Mouse (Mus musculus) urinary bladder, postnatal 4 days (tissue): ENCODE measurements around the gene Chrna9.

Experiments used
- DNase-seq, 2 experiments: peaks; one replicate each; pipeline ENCODE4 v3.0.0; 2021 to 2022; ENCODE audit warnings: low spot score in 2 of 2

Chrna9 gene

DNA sequence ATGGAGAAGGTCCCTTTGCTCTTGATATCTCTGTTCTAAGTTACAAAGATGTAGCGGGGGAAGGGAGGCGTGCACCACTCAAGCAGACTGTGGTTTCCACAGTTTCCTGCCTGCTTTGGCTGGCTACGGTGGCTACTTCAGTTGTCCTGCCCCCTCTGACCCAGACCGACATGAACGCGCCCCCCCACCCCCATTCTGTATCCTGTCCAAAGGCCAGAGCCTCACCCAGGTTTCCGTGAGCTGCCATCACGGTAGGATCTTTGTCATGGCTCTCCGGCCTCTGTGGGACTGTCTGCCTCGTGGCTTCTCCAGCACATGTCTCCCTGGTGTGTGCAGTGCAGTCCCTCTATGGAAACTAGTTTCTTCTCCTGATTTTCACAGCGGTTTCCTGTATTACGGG is 15.4 kb upstream of the Chrna9 start:
- DNase-seq: no peak

DNA sequence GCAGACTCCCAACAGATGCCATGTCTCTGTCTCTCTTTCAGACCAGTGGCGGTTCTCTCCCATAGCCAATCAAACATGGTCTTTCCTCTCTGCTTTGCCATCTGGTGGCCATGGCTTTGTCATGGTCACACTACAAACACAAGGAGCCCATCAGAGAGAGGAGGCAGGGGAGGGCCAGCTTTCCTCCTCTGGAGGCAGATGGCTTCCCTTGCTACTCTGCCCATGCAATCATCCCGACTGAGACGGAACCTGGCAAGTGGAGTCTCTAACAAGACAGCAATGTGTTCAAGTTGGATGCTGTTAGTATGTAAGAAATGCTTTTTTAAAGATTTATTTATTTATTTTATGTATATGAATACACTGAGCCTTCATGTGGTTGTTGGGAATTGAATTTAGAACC is 14.8 kb upstream of the Chrna9 start:
- no peak for DNase-seq

DNA sequence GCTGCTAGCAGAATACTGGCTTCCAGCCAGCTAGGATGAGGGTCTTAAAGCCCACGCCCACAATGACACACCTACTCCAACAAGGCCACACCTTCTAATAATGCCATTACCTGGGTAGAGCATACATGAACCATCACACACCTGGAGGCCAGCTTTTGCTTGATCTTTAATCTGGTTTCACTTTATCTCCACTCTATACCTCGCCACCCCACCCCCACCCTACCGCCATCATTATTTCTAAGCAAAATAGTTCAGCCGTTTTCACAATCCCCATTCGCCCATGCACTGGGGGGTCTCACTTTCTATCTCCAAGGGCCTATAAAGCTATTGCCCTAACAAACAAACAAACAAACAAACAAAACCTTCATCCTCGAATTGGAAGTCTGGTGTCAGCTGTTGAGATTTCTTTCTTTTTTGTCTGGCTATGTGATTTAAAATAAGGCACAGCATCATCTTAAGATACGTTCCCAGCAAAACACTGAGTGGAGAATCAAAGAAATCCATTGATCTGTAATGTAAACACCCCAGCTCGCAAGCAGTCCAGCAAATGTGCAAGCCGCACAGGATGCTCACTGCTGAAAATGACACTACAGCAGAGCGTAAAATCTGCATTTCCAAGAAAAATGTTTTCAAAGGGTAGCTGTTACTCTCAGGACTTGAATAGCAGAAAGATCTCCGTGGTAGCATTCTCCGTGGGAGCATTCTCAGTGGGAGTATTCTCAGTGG is 13.9 kb upstream of the Chrna9 start:
- DNase-seq: no peak

DNA sequence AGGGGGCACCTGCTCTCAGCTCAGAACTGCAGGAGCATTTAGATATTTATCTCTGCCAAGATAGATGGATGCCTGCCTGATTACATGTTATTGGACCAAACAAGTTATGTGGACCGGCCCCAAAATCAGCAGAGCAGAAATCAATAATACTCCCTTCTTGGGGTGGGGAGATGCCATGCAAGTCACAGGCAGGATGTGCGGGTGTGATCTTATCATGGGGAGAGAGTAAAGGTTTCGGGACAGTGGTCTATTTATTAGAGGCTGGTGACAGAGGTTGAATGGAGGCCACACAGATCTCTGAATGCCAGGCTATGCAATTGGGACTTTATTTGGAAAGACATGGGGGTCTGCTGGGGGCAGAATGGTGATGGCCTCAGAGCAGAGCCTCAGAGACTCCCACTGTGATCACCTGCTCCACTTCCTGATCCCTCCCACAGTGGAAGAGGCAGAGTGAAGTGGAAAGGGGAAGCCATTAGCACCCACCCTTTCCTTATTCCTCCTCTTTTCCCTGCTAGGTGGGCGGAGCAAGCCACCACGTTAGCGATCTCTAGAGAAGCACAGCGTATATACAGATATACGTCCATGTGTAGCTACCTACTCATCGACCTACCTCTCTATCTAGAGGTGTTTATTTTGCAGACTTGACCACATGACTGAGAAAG is 13.1 kb upstream of the Chrna9 start:
- DNase-seq: no peak

DNA sequence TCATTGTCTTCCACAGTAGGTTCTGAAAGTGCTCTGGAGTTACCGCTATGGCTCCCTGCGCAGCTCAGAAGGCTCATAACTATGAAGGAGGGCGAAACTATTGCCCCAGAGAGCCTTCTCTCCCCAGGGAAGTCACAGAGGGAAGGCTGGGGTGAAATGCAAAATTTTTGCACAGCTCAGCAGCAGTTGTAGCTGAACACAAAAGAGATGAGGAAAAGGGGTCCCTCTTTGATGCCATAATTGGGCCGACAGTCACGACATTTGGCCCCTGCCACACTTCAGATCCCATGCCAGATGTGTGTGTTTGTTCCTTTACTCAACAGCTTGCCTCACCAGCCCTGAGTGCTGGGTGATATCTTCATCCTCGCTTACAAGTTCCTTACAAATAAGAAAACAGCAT is 8.1 kb upstream of the Chrna9 start:
- no peak for DNase-seq

DNA sequence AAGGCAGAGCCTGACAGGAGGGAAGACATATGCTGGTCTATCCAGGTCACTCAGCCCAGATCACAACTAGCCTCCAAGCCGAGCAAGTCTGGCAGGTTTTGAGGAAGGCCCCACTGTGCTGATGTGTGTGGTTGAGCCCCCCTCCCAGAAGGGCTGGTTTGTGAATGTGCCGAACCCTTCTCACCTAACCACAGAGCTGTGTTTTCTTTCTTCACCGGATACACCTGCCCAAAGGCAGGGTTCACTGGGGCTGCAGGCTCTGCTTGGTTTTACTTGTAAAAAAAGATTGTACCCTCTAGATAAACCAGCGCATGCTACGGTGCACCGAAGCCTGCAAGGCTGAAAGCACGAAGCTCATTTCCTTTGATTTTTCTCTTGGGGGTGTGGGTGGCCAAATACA is 5.6 kb upstream of the Chrna9 start:
- DNase-seq: no peak

DNA sequence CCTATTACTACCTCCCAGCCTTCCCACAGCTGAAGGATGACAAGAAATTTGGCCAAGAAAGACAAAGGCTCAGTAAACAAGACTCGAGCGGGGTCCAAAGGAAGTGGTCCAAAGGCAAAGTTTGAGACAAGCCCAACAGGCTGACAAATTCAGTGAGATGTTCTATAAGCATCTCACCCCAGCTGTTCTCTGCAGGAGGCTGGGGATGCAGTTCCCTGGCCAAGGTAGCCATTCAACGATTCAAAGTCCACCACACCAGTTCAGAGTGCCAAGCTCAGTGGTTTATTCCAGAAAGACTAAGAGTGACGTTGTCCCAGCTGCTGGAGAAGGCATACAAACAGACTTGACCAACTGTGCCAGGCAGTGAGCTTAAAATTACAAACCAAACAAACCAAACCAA is 4.5 kb upstream of the Chrna9 start:
- no peak for DNase-seq

DNA sequence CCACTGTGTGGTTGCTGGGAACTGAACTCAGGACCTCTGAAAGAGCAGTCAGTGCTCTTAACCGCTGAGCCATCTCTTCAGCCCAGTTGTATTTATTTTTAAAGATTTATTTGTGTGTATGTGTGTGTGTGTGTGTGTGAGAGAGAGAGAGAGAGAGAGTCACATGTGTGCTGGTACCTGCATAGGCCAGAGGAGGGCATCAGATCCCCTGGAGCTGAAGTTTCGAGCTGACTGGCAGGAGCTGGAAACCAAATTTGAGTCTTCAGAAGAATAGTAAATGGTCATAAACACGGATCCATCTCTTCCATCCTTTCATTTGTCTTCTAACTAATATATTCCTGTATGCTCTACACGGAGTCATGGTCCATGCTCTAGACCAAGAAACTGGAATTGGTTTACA is 1.5 kb upstream of the Chrna9 start:
- no peak for DNase-seq

DNA sequence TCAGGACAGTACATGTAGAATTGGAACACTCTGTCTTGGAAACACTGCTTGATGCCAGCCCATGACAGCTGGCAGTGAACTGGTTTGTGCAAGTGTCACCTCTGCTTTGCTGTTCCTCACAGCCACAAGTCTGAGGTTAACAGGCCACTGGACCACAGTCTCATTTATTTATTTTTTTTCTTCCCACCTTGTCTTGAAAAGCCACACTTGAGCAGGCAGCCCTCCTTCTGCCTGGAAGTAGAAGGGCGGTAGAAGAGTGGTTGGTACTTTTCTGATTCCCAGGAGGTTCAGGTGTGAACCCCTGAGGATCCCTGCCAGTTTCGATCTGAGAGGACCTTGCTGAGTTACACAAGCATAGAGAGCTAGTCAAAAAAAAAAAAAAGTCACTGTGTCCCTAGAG is 957 bp upstream of the Chrna9 start:
- DNase-seq: no peak

DNA sequence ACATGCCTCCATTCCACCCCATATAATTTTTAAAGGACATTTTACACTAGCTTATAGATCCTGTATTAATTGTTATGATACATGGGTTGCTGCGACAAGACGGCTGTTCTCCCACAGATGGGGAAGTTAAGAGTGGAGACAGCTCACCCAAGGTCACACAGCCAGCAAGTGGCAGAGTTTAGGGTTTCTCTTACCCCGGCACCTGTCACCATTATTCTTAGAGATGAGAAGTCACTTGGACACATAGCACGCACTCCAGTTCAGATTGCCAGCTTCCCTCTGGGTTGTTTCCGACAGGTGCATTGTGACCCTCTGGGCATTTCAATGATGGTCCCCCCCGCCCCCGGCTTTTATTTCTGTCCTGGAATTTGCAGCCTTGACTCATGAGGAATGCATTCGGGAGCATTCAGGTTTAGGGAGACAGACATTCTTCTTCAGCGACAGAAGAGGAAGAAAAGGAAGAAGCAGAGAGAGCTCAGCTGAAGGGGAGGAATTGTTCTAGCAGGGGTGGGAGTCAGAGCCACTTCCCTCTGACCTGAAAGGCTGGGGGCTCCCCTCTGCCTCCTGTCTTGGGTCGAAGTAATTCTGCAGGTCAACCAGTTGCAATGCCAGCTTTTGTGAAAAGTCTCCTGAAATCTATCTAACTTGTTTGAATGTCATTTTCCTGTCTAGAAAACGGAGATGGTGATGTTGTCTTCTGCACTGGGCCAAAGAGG is 2.4 kb downstream of the Chrna9 start:
- DNase-seq: no peak

DNA sequence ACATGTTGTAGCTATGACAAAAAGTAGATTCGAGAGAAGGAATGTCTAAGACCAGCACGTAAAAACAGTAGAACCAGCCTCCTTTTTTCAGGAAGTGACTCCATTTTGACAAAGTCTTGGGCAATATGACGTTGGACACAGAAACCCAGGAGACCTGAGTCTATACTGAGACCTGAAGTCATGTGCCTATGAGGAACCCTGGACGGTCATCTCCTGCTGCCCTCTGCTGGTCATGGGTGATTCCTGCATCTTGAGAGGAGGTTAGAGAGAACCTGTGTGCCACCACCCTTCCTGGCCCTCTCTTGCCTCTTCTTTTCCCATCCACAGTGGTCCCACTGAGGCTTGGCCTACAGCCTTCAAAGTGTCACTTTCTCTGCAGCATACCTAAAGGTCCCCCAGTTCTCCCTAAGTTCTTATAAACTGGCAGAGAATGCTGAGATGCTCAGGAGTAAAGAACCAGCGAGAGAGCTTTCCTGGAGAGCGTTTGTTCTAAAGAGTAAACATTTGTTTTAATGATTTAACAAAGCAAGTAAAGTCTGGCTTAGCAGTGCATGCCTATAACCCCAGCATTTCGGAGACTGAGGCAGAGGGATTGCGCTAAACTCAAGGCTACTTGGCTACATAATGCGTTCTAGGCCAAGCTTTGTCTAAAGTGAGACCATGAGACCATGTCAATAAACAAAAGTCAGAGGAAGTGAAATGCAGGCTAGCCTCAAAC is 3.4 kb downstream of the Chrna9 start:
- DNase-seq: peak; percentile 67 to 84

DNA sequence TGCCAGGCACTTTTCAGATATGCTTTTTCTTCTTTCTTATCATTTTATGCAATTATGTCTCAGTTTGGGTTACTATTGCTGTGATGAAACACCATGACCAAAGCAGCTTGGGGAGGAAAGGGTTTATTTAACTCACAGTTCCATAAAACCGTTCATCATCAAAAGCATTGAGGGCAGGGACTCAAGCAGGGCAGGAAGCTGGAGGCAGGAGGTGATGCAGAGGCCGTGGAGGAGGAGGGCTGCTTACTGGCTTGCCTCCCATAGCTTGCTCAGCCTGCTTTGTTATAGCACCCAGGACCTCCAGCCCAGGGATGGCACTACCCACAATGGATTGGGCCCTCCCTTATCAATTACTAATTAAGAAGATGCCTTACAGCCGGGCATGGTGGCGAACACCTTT is 6.4 kb downstream of the Chrna9 start:
- no peak for DNase-seq

DNA sequence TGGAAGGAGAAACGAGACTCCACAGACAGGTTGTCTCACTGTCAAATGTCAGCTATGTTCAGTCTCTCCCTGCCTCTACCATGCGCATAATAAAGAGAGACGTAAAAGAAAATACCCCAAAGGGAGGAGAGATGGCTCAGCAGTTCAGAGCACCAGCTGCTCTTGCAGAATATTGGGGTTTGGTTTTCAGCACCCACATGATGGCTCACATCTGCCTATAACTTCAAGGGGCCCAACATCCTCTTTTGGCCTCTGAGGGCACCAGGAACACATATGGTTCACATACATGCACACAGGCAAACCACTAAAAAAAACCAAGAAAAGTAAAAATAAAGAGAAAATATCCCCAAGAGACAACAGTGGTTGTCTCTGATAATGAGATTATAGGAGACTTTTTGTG is 15.1 kb downstream of the Chrna9 start:
- DNase-seq: no peak

DNA sequence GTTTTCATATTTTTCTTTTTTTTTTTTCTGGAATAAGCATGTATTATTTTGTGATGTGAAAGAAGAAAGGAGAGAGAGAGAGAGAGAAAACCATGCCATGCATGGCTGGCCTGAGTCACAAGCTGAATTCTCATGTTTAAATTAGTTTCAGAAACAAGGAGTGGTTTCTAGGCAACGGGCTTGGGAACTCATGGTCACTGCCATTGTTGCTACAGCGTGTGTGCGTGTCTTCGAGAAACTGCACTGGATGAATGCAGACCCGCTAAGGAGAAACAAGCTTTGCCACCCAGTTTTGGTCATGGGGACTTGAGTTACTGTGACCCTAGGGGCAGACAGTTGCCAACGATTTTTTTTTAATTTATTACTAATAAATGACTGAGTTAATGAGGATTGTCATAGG is 15.5 kb downstream of the Chrna9 start:
- DNase-seq: no peak

DNA sequence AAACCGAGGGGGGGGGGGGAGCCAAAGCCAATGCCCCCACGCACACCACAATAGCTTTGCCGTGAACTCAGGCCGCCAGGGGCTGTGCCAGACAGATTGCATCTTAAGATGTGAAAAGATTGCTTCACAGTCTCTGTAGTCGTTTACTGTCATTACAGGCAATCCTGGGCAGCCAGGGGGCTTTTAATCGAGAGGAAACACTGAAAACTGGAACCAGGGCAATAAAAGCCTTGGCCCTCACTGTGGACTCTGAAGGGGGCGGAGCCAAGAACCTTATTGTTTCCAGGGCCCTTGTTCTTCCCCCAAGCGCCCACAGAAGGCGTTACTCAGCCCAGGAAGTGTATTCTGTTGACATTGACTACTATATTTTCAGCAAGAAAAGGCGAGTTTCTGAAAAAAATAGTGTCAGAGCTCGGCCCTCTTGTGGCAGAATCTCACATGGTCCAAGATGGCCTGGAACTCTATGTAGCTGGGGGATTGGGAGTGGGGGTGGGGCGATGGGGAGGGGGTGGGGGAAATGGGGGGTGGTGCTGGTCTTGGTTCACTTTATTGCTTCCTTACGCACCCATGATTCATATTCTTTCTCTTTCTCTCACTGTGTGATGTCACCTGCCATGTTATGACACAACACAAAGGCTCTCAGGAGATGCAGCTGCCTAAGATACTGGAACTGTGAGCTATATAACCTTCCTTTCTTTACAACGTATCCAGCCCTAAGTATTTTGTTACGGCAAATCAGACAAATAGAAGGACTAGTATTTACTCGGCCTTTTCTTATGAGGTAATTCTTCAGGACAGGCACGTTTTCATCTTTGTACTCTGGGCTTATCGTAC is 16.2 kb downstream of the Chrna9 start:
- no peak for DNase-seq

DNA sequence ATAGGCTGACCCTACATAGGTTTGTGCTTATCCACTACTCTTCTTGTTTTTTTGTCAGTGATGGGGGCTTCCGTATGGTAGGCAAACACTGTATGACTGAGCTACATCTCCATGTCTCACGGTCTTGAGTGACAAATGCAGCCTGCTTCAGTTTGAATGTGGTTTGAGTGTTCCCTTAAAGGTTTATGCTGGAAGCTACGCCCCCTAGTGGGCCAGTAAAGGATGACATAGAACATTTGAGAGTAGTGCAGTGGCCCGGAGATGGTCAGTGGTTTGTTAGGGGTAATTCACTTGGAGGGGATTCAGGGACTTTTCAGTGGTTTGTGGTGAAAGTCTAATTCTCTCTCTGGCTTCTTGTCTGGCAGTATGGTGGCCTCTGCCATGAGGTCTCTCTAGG is 16.8 kb downstream of the Chrna9 start:
- no peak for DNase-seq

DNA sequence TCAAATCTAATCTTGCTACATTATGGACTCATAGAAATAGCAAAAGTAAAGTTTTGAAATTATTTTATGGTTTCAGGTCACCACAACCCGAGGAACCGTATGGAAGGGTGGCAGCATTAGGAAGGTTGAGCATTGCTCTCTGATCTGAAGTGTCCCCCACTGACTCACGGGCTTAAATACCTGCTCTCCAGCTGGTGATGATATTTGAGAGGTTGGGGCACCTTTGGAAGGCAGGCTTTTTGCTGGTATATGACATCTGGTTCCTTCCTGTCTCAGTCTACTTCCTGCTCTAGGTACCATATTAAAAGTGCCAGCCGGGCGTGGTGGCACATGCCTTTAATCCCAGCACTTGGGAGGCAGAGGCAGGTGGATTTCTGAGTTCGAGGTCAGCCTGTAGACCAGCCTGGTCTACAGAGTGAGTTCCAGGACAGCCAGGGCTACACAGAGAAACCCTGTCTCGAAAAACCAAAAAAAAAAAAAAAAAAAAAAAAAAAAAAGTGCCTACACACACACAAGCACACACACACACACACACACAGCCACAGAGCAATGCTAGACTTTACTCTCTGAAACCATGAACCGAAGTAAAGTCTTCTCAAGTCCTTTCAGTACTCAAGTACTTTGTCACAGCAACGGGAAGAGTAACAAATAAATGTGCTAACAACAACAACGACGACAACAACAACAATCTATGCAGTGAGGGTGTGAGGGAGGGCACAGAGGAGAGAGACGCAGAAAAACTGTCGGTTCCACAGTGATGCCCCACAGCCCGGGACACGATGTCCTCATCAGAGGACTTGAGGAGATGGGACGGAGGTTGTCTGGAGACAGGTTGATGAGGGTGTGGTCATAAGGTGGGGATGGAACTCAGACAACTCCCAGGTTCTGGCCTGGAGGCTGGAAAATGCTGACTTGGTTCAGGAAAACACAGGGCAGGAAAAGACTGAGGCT is 19.7 kb downstream of the Chrna9 start:
- DNase-seq: no peak

DNA sequence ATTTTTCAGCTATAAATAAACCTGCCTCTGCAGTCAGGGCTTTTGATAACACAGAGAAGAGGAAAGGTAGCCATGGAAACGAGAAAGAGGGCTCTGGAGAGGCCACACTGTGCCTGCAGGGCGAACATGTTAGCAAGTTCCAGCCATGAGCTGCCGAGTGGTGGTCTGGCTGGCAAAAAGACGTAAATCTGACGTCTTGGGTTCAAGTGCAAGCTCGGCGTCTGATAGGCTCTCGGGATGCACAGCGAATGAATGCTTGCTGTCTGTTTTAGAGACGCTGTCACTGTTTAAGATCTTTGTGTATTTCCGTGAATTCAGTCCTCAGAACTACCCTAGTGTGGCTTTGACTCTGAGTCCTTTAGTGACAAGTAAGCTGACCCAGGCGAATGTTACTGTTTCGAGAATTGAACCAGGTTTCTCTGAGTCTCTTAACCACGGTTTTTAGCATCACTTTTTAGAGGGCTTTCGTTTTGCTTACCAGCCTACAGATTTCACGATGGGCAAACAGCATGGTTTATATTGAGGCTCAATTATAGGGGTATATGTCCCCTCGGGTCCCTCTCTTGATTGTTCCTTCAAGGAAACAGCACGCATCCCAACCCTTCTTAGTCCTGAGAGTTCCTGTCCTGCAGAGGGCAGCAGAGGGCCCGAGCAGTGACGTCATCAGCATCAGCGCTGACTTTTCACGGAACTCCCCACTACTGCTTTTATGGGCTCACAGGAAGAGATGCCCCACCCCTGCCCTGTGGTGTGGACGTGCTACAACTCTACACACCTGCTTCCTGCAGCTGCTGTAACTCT is 20.8 kb downstream of the Chrna9 start:
- DNase-seq: peak; percentile 56 to 83

DNA sequence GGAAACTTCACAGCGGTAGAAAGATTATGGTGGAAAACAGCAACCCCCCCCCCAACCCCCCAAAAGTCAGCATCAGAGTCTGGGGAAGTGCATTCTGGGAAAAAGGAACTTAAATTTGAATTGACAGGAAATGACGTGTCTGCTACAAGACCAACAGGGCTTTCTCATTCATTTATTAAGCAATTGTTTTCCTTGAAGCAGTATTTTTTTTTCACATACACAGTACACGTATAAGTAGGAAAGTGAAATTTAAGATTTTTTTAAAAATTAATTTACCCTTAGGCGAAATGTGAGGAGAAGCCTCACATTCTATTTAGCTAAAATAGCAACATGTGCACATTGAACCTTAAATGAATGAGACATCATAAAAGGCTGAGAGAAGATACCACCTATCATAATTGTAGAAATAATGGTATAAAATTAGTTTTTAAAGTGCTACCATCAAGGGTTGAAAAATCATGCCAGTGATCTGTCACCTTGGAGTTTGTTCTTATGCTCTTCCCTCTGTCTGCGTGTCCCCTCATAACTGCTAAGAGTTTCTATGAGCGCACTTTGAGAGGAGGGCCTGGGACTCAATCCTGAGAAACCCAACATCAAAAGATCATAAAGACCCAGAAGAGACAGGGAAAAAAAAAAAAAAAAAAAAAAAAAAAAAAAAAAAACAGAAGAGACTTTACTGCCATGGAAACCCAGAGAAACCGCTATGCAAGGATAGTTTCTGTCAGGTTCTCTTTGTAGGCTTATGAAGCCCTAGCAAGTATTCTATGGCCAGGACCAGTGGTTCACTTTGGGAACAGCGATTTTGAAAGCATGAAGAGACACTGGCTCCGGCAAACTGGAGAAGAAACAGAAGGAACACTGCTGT is 21.7 kb downstream of the Chrna9 start:
- DNase-seq: no peak
